Mouse (Mus musculus): ENCODE measurements around the gene Fbxo39. TPM values are rescaled to one million over a fixed set of nuclear protein-coding genes. Genes with fewer than 3 reads are reported as not detected.

Gene Fbxo39
- total and polyA plus RNA-seq, 2 experiments from 2014 or later = not detected

DNA sequence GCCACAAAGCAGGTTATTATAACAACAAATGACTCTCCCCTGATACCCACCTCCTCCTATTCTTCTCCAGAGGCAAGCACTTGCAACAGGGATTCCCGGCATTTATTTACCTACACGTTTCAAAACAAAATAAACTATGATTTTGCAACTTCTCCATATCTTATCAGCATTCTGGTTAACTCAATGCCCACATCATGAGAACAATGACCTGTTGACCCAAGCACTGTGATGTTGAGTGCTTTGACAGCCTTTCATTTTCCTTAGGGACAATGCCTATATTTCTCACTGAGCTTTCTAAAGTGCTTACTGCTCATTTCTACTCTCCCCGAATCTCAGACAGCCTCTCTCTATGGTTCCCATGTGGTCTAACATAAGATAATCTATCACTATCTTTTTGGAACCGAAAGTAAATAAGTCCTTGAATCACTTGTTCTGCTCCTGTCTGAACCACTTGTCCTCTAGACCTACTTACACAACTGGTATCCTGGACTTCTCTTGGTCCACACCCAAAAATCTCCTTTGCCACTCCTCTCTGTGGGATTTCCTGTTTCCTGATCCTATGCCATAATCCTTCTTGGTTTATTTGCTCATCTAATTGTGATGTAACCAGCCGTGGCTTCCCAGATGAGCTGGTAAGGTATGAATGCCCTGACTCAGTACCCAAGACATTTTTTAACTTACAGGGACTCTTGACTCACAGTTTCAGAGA, 32.9 kb upstream of the Fbxo39 start:
- no peaks in the 10 kb centered on the region for H3K27me3 ChIP-seq (ENCODE audit: insufficient read depth, low read length)
- no peak for TF ChIP-seq CTCF (IDR thresholded peaks at IDR 0.05; ENCODE audit: low read depth)
- no peaks in the 10 kb centered on the region for H3K9me3 ChIP-seq (ENCODE audit: low read length)
- H3K4me3 ChIP-seq (ENCODE audit: low read depth, low read length) = no peak overlapping the region
- 88% methylated on average over 5 of the region's 5 CpGs for WGBS
- no peak overlapping the region for H3K9ac ChIP-seq
- H3K36me3 ChIP-seq (ENCODE audit: insufficient read depth) = no peaks in the 10 kb centered on the region
- no peaks in the 10 kb centered on the region for H3K4me1 ChIP-seq (ENCODE audit: insufficient read depth)
- H3K4me2 ChIP-seq (ENCODE audit: low read depth) = no peak overlapping the region
- DNase-seq (no peak), ATAC-seq (no peak)
- no peak overlapping the region for H3K27ac ChIP-seq (ENCODE audit: low read depth, low read length)

DNA sequence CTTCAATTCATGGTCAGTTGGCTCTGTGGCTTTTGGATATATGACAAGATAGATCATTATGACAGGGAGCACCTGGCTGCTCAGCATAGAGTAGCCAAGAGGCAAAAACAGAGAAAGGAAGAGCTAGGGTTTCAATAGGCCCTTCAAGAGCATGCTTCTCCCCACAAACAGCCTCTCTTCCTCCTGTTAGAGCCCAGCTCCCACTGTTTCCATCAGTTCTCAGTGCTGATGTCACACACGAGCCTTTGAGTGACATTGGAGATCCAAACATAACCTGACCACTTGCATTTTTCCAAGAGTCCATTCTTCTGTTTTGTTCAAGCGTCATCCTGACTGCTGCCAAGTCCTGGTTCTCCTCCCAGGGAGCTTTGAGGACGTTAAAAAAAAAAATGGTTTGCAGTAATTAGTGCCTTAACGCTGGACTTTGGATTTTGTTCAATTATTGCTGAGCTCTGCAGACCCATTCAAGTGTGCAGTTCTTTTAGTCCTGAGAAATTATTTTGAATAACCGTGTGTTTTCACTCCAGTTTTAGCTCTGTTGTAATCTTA, 32.3 kb upstream of the Fbxo39 start:
- TF ChIP-seq CTCF (IDR thresholded peaks at IDR 0.05; ENCODE audit: low read depth) = no peak
- Histone ChIP-seq H3K27ac (ENCODE audit: low read depth, low read length) (no peak overlapping the region), H3K9ac (no peak overlapping the region), H3K9me3 (ENCODE audit: low read length) (no peaks in the 10 kb centered on the region), H3K4me3 (ENCODE audit: low read depth, low read length) (no peak overlapping the region), H3K4me1 (ENCODE audit: insufficient read depth) (no peaks in the 10 kb centered on the region), H3K27me3 (ENCODE audit: insufficient read depth, low read length) (no peaks in the 10 kb centered on the region), H3K36me3 (ENCODE audit: insufficient read depth) (no peaks in the 10 kb centered on the region), H3K4me2 (ENCODE audit: low read depth) (no peak overlapping the region)
- ATAC-seq = no peak
- no peak for DNase-seq
- 17% methylated on average over 5 of the region's 5 CpGs for WGBS

DNA sequence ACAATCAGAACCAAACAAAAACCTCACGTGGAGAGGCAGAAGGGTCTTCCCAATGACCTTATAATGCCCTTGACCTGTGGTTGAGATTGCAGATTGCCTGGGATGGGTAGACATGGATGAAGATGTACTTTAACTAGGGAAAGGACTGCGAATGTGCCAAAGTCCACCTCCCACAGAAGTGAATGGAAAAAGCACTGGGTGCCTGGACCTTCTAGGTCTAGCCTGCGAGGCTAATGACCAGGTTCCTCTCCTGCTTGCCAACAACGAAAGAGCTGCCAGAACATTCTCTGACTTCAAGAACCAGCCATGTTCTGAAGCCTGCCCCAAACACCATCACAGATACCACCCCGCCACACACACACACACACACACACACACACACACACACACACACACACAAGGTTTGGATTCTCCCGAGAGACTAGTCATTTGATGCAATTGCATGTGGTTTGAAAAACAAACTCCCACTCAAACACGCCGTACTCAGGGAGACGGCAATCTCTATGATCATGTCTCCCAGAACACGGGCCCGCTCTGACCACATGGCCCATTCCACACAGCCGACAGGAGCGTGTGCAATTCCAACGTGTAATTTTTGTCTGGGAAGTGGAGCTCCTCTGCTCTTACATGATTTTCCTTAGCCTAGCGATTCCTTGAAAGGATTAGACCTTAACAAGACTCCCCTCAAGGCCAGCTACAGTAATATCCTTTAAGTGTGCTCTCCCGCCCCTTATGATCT, 30.6 kb upstream of the Fbxo39 start:
- Histone ChIP-seq H3K9ac (no peak overlapping the region), H3K4me3 (ENCODE audit: low read depth, low read length) (no peak overlapping the region), H3K27me3 (ENCODE audit: insufficient read depth, low read length) (no peaks in the 10 kb centered on the region), H3K9me3 (ENCODE audit: low read length) (no peaks in the 10 kb centered on the region), H3K27ac (ENCODE audit: low read depth, low read length) (no peak overlapping the region), H3K4me1 (ENCODE audit: insufficient read depth) (no peaks in the 10 kb centered on the region), H3K36me3 (ENCODE audit: insufficient read depth) (no peaks in the 10 kb centered on the region), H3K4me2 (ENCODE audit: low read depth) (no peak overlapping the region)
- no peak for TF ChIP-seq CTCF (IDR thresholded peaks at IDR 0.05; ENCODE audit: low read depth)
- 87% methylated on average over 16 of the region's 16 CpGs for WGBS
- no peak for ATAC-seq
- no peak for DNase-seq

DNA sequence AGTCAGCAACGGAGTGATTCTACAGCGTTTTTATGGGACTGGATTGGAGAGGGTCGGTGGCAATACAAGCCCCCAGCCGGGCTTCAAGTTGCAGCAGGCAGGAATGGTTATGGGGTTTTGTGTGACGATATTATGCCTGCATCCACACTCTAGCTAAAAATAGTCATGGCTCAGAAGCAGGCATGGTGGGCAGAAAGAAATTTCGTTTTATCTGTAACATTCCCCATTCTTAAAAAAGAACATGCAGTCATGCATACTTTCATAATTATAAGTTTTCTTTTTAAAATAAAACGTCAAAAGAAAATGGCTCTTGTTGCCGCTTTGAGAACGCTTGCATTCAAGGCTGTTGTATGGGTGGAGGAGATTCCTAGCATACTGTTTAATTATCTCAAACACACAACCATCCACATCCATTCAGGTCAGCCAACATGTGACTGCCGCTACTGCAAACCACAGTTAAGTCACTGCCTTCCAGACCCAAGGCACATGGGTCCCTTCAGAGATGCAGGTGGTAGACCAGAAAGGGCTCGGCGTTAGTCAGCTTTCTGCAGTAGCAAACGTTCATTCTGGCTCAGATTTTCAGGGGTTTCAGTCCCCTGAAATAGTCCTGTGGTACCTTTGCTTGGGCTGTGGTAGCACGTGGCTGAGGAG, 29.6 kb upstream of the Fbxo39 start:
- Histone ChIP-seq H3K27ac (ENCODE audit: low read depth, low read length) (peak overlapping the region; percentile 62), H3K9me3 (ENCODE audit: low read length) (no peaks in the 10 kb centered on the region; the same call in 1 of the 2 replicates), H3K36me3 (ENCODE audit: insufficient read depth) (no peaks in the 10 kb centered on the region), H3K4me1 (ENCODE audit: insufficient read depth) (no peaks in the 10 kb centered on the region), H3K27me3 (ENCODE audit: insufficient read depth, low read length) (no peaks in the 10 kb centered on the region), H3K4me3 (ENCODE audit: low read depth, low read length) (no peak overlapping the region), H3K9ac (no peak overlapping the region), H3K4me2 (ENCODE audit: low read depth) (no peak overlapping the region)
- TF ChIP-seq CTCF (IDR thresholded peaks at IDR 0.05; ENCODE audit: low read depth) = no peak
- ATAC-seq (no peak; the same call in 1 of the 2 replicates), DNase-seq (peak; percentile 22)
- WGBS = 73% methylated on average over 14 of the region's 14 CpGs

DNA sequence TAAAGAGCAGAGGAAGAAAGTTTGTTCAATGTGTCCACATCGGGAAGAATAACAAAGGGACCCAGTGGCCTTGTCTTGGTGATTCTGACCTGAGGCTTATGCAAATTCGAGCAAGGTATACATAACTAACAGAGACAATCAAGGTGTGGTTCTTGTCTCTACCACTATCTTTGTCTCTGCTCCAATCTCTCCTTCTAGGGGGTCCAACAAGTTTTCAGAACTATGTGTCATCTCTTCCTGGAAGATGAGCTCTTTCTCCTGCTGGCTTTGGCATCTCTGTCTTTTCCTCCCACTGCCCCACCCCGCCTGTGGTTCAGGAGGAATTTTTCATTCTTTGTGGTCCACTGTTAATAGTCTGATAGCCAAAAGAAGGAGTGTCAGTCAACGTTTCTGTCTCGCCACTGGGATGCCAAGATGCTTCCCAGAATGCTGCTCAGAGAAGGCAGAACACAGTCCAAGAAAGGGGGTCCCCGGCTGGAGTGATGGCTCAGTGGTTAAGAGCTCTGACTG, 28.2 kb upstream of the Fbxo39 start:
- Histone ChIP-seq H3K4me2 (ENCODE audit: low read depth) (no peak overlapping the region), H3K4me3 (ENCODE audit: low read depth, low read length) (no peak overlapping the region), H3K4me1 (ENCODE audit: insufficient read depth) (no peaks in the 10 kb centered on the region), H3K27me3 (ENCODE audit: insufficient read depth, low read length) (no peaks in the 10 kb centered on the region), H3K9me3 (ENCODE audit: low read length) (no peaks in the 10 kb centered on the region; the same call in 1 of the 2 replicates), H3K27ac (ENCODE audit: low read depth, low read length) (no peak overlapping the region), H3K36me3 (ENCODE audit: insufficient read depth) (no peaks in the 10 kb centered on the region), H3K9ac (no peak overlapping the region)
- no peak for TF ChIP-seq CTCF (IDR thresholded peaks at IDR 0.05; ENCODE audit: low read depth)
- ATAC-seq (no peak), DNase-seq (no peak)
- WGBS = 79% methylated on average over 6 of the region's 6 CpGs

DNA sequence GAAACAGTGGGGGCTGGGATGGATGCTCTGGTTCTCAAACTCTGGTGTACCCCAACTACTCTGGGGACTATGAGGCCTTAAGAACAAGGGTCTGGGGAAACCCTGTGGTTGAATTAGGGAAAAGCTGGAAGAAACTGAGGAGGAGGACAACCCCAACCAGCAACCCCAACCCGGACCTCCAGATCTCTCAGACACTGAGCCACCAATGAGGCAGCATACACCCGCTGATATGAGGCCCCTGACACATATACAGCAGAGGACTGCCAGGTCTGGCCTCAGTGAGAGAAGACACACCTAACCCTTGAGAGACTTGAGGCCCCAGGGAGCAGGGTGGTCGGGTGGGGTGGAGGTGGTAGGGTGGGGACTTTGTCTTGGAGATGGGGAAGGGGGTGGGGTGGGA, 27.6 kb upstream of the Fbxo39 start:
- 87% methylated on average over 3 of the region's 3 CpGs for WGBS
- ATAC-seq = no peak
- Histone ChIP-seq H3K27me3 (ENCODE audit: insufficient read depth, low read length) (no peaks in the 10 kb centered on the region), H3K9ac (no peak overlapping the region), H3K4me3 (ENCODE audit: low read depth, low read length) (no peak overlapping the region), H3K4me2 (ENCODE audit: low read depth) (no peak overlapping the region), H3K4me1 (ENCODE audit: insufficient read depth) (no peaks in the 10 kb centered on the region), H3K27ac (ENCODE audit: low read depth, low read length) (no peak overlapping the region), H3K9me3 (ENCODE audit: low read length) (no peaks in the 10 kb centered on the region; the same call in 1 of the 2 replicates), H3K36me3 (ENCODE audit: insufficient read depth) (no peaks in the 10 kb centered on the region)
- DNase-seq = no peak
- TF ChIP-seq CTCF (IDR thresholded peaks at IDR 0.05; ENCODE audit: low read depth) = no peak
